Mouse (Mus musculus): ENCODE measurements at regions not wholly inside any gene's neighbourhood (a gene's known extent, or its start where the extent isn't known, plus 50 kb on each side); places are given as distances from the start of the nearest gene placed in this dataset.
A peak's percentile ranks its signal among the peaks of the same experiment; 100 is the strongest.

DNA sequence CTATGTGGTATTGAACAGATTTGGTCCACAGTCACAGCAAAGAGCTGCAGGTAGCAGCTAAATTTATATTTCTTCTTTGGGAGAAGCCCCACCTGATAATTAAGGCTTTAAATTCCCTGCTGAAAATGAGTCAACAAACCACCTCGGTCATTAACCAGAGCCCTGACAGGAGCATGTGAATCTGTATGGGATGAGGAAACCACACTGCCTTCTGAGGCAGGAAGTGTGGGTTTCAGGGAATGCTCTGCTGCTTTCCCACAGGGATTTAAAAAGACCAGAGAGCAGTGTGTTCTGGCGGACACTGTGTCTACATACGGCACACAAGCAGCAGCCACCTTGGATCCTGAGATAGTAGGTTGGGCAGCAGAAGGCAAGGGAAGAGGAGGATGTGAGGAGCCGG, 204.0 kb upstream of the Gm21798 start:
- no peak for DNase-seq (ENCODE audit: low read depth, low spot score)

DNA sequence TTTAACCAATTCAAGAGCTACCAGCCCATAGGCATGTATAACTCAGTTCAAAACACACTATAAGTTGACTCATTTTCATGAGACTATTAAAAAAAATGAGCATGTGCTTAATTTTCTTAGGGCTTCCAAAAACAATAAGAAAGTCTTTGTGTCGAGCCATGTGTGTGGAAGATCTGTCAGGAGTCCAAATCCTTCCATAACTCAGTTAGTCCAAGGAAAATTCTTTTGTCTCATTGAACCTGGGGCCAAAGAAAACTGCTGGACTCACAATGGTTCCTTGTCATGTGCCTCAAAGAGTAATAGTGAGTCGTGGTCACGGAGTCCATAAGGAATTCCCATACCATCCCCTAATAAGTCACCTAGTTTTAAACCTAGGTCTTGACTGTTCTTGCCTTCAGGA, 199.0 kb upstream of the Gm21798 start:
- DNase-seq (ENCODE audit: low read depth, low spot score) = no peak

DNA sequence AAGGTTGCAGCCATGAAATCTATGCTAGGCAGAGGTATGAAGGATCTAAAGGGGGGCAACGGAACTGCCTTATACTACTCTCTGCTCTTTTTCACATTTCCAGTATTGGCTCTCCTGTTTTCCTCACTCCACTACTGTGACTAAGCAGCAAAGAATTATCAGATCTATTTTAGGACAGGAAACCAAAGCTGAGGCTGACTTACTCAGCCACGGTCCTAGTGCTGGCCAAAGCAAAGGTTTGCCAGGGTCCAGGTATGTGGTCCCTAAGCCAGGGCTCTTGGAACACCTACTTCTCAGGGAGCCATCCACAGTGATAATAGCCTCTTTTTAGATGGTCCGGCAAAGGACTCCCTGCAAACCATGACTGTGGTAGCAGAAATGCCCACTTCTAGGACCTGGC, 195.6 kb upstream of the Gm21798 start:
- no peak for DNase-seq (ENCODE audit: low read depth, low spot score)

DNA sequence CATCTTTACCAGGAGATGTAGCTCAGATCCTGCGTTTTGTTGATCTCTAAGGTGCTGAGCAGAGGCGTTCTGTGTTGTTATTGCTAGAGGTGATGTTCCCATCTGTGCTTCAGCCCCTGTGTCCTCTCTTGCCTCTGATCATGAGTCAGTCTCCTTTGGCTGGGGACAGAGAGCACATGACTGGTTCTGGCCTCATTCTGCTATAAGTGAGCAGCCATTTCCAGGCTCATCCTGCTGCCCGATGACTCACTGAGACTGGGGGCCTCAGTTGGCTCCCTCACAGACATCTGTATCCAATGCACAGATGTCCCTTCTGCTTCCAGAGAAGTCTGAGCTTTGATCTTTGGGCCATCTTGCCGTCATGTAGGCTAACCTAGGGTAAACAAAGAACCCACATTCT, 194.9 kb upstream of the Gm21798 start:
- DNase-seq (ENCODE audit: low read depth, low spot score) = no peak

DNA sequence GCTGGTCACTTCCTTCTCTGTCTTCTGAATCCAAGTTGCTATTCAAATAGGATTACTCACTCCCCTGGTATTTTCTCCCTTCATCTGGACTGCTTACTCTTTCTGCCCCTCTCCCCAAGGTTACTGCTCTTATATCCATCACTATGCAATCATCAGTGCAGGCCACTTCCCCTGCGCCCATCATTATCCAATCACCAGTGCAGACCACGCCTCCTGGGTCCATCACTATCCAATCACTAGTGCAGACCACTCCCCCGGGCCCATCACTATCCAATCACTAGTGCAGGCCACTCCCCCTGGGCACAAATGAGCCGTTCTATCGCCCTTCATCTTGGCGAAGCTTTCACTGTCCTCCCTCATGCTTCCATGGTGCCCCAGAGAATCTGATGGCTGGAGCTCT, 191.1 kb upstream of the Gm21798 start:
- peak; percentile 51 for DNase-seq (ENCODE audit: low read depth, low spot score)

DNA sequence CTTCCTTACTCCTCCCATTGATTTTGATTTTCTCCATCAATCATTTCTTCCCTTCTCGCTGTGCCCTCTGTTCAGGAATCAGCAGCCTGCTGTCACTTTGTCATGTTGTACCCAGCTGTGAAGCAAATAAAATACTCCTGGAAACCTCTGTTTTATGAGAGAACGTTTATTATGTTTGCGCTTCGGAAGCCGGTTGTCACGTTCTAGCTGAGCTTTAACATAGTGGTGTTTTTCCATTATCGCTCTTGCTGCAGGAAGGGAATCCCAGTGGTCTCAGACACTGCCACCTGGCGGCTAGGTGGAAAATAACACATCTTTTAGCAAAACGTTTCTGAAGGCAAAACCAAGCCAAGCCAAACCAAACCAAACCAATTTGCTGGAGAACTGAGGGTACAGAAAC, 190.2 kb upstream of the Gm21798 start:
- DNase-seq (ENCODE audit: low read depth, low spot score) = peak; percentile 72
